Mouse (Mus musculus): ENCODE results near the gene Fam117b. TPM values are rescaled to one million over a fixed set of nuclear protein-coding genes. Genes with fewer than 3 reads are reported as not detected.
A peak's percentile ranks its signal among the peaks of the same experiment; 100 is the strongest.

Gene Fam117b
- polyA plus RNA-seq, 1 experiment from 2014 or later = 3.8 TPM

- H3K27ac ChIP-seq = no peak overlapping the region
- peaks cover 29% of the 10 kb centered on the region for H3K4me1 ChIP-seq (replicated peaks)
- peak overlapping the region; percentile 96 for H3K4me3 ChIP-seq
- ATAC-seq (replicated peaks; ENCODE audit: insufficient number of reproducible peaks, insufficient read depth, low FRiP score, low read depth) = no peak
- H3K9ac ChIP-seq = no peak overlapping the region
- no peaks in the 10 kb centered on the region for H3K36me3 ChIP-seq
- no peaks in the 10 kb centered on the region for H3K27me3 ChIP-seq
- WGBS = 49% methylated on average over 3 of the region's 3 CpGs
- H3K9me3 ChIP-seq (replicated peaks) = no peaks in the 10 kb centered on the region
- H3K4me2 ChIP-seq = peak overlapping the region; percentile 64
These were observed 2.0 kb downstream of the Fam117b start for GRCm38 (mm10) chr1:59914799-59915198.

- Histone ChIP-seq H3K36me3 (no peaks in the 10 kb centered on the region), H3K4me3 (no peak overlapping the region), H3K4me1 (replicated peaks) (peaks cover 29% of the 10 kb centered on the region), H3K27ac (peak overlapping the region; percentile 71), H3K4me2 (peak overlapping the region; percentile 41), H3K27me3 (no peaks in the 10 kb centered on the region), H3K9ac (no peak overlapping the region), H3K9me3 (replicated peaks) (no peaks in the 10 kb centered on the region)
- ATAC-seq (replicated peaks; ENCODE audit: insufficient number of reproducible peaks, insufficient read depth, low FRiP score, low read depth) = no peak
- WGBS = 57% methylated on average over 10 of the region's 10 CpGs
These were observed 3.2 kb downstream of the Fam117b start for GRCm38 (mm10) chr1:59915843-59916610.

GRCm38 (mm10) chr1:59917401-59917800, 4.6 kb downstream of the Fam117b start:
- WGBS = 76% methylated on average over 3 of the region's 3 CpGs
- H3K4me1 ChIP-seq (replicated peaks) = peaks cover 29% of the 10 kb centered on the region

GRCm38 (mm10) chr1:59918075-59918474, 5.3 kb downstream of the Fam117b start:
- no peak overlapping the region for H3K4me2 ChIP-seq
- no peaks in the 10 kb centered on the region for H3K9me3 ChIP-seq (replicated peaks)
- peaks cover 29% of the 10 kb centered on the region for H3K4me1 ChIP-seq (replicated peaks)
- ATAC-seq (replicated peaks; ENCODE audit: insufficient number of reproducible peaks, insufficient read depth, low FRiP score, low read depth) = no peak
- no peaks in the 10 kb centered on the region for H3K36me3 ChIP-seq
- no peaks in the 10 kb centered on the region for H3K27me3 ChIP-seq
- no peak overlapping the region for H3K9ac ChIP-seq
- H3K4me3 ChIP-seq = no peak overlapping the region
- no peak overlapping the region for H3K27ac ChIP-seq

More at GRCm38 (mm10) chr1:59917401-59917800, 4.6 kb downstream of the Fam117b start:
- Histone ChIP-seq H3K4me3 (no peak overlapping the region), H3K9ac (no peak overlapping the region), H3K27ac (no peak overlapping the region), H3K27me3 (no peaks in the 10 kb centered on the region), H3K36me3 (no peaks in the 10 kb centered on the region), H3K4me2 (no peak overlapping the region), H3K9me3 (replicated peaks) (no peaks in the 10 kb centered on the region)
- no peak for ATAC-seq (replicated peaks; ENCODE audit: insufficient number of reproducible peaks, insufficient read depth, low FRiP score, low read depth)

DNA sequence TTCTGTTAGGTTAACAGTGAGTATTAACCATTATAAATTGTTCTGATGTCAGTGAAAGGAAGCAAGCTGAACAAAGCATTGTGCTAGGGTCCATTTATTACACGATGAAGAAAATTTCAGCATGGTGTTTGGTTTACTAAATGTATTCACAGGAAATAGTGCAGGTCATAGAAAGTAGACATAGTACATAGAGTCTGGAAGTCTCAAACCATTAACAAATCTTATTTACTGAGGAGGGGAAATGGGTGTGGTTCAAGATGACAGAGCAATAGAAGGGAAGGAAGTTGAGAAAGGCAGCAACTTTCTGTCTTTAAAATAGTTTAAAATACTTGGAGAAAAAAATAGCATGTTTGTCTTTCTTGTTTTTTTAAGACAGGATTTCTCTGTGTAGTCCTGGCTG, 10.4 kb downstream of the Fam117b start:
- peak overlapping the region; percentile 16; the same call in 1 of the 2 replicates for H3K27ac ChIP-seq

GRCm38 (mm10) chr1:59923673-59924072, 10.9 kb downstream of the Fam117b start:
- Histone ChIP-seq H3K4me3 (no peak overlapping the region), H3K9ac (no peak overlapping the region), H3K4me1 (replicated peaks) (0 out of 2 replicates have a peak, but pooled peaks cover 4% of the 10 kb centered on the region), H3K27ac (no peak overlapping the region), H3K9me3 (replicated peaks) (no peaks in the 10 kb centered on the region), H3K36me3 (no peaks in the 10 kb centered on the region), H3K27me3 (no peaks in the 10 kb centered on the region), H3K4me2 (no peak overlapping the region)
- WGBS = 75% methylated on average over 1 of the region's 1 CpGs
- no peak for ATAC-seq (replicated peaks; ENCODE audit: insufficient number of reproducible peaks, insufficient read depth, low FRiP score, low read depth)

More for the DNA sequence above, 10.4 kb downstream of the Fam117b start:
- Histone ChIP-seq H3K9ac (no peak overlapping the region), H3K9me3 (replicated peaks) (no peaks in the 10 kb centered on the region), H3K4me1 (replicated peaks) (0 out of 2 replicates have a peak, but pooled peaks cover 4% of the 10 kb centered on the region), H3K4me3 (no peak overlapping the region), H3K4me2 (no peak overlapping the region), H3K27me3 (no peaks in the 10 kb centered on the region), H3K36me3 (no peaks in the 10 kb centered on the region)
- no peak for ATAC-seq (replicated peaks; ENCODE audit: insufficient number of reproducible peaks, insufficient read depth, low FRiP score, low read depth)
- WGBS = 69% methylated on average over 1 of the region's 1 CpGs

- H3K27me3 ChIP-seq = no peaks in the 10 kb centered on the region
- H3K4me3 ChIP-seq = no peak overlapping the region
- no peak overlapping the region for H3K9ac ChIP-seq
- 90% methylated on average over 2 of the region's 2 CpGs for WGBS
- no peaks in the 10 kb centered on the region for H3K36me3 ChIP-seq
- no peak overlapping the region for H3K27ac ChIP-seq
- no peak for ATAC-seq (replicated peaks; ENCODE audit: insufficient number of reproducible peaks, insufficient read depth, low FRiP score, low read depth)
- no peaks in the 10 kb centered on the region for H3K9me3 ChIP-seq (replicated peaks)
- no peak overlapping the region for H3K4me2 ChIP-seq
- H3K4me1 ChIP-seq (replicated peaks) = 0 out of 2 replicates have a peak, but pooled peaks cover 4% of the 10 kb centered on the region
These were observed 11.6 kb downstream of the Fam117b start for GRCm38 (mm10) chr1:59924411-59924810.

DNA sequence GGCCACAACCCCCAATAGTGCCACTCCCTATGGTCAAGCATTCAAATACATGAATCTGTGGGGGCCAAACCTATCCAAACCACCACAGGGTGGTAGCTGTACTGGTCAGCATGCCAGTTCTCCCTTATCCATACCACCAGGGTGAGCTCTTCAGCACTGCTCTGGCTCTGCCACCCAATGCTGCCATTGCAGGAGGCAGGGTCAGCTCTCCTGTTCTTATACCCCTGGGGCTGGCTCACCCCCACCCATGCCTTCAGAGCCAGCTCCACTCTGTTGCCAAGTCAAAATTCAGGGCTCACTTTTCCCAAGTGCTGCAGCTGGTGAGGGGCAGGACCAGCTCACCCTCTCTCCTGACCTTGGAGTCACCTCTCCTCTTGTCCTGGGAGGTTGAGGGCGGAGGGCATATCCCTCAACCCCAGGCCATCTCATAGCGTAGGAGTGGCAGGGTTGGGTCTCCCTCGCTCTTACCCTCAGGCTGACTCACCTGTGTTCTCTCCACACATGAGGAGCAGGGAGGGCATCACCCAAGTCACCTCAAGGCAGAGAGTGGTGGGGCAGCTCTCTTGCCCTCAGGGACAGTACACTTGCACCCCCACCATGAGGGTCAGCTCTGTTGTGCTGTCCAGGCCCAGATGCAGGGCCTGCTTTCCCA, 13.3 kb downstream of the Fam117b start:
- 0 out of 2 replicates have a peak, but pooled peaks cover 6% of the 10 kb centered on the region for H3K4me1 ChIP-seq (replicated peaks)
- no peak overlapping the region for H3K4me2 ChIP-seq
- H3K9me3 ChIP-seq (replicated peaks) = no peaks in the 10 kb centered on the region
- H3K27me3 ChIP-seq = no peaks in the 10 kb centered on the region
- no peak overlapping the region for H3K27ac ChIP-seq
- H3K4me3 ChIP-seq = no peak overlapping the region
- no peak overlapping the region for H3K9ac ChIP-seq
- WGBS = 94% methylated on average over 3 of the region's 3 CpGs
- no peak for ATAC-seq (replicated peaks; ENCODE audit: insufficient number of reproducible peaks, insufficient read depth, low FRiP score, low read depth)
- no peaks in the 10 kb centered on the region for H3K36me3 ChIP-seq

DNA sequence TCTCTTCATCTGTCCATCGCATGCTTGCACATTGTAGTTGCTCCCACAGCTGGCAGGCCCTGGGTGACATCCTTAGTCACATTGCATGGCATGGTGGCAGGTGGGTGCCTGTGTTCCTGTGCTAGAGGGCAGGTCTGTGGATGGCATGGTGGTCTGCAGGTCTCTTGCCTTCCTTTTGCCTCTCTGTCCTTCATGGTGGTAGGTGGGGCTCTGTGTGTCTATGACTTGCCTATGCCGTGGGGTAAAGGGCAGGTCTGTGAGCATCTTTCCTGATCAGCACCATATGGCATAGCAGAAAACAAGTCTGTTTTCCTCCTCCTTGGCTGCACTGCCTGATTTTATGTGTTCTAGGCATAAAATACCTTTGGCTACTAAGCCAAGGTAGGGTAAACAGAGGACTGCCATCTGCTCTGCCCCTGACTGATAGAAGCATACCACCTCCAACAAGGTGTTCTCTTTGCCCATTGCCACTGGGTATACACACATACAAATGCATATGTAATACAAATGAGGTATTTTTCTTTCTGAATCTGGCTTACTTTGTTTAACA, 14.4 kb downstream of the Fam117b start:
- ATAC-seq (replicated peaks; ENCODE audit: insufficient number of reproducible peaks, insufficient read depth, low FRiP score, low read depth) = no peak
- no peaks in the 10 kb centered on the region for H3K27me3 ChIP-seq
- H3K4me2 ChIP-seq = no peak overlapping the region
- WGBS = 84% methylated on average over 2 of the region's 2 CpGs
- H3K27ac ChIP-seq = no peak overlapping the region
- H3K9ac ChIP-seq = no peak overlapping the region
- H3K4me1 ChIP-seq (replicated peaks) = 0 out of 2 replicates have a peak, but pooled peaks cover 6% of the 10 kb centered on the region
- no peaks in the 10 kb centered on the region for H3K36me3 ChIP-seq
- no peak overlapping the region for H3K4me3 ChIP-seq
- no peaks in the 10 kb centered on the region for H3K9me3 ChIP-seq (replicated peaks)

- no peak overlapping the region for H3K4me3 ChIP-seq
- H3K9ac ChIP-seq = no peak overlapping the region
- H3K27me3 ChIP-seq = no peaks in the 10 kb centered on the region
- H3K4me2 ChIP-seq = no peak overlapping the region
- H3K27ac ChIP-seq = no peak overlapping the region
- no peak for ATAC-seq (replicated peaks; ENCODE audit: insufficient number of reproducible peaks, insufficient read depth, low FRiP score, low read depth)
- 0 out of 2 replicates have a peak, but pooled peaks cover 5% of the 10 kb centered on the region for H3K4me1 ChIP-seq (replicated peaks)
- H3K36me3 ChIP-seq = no peaks in the 10 kb centered on the region
- H3K9me3 ChIP-seq (replicated peaks) = no peaks in the 10 kb centered on the region
These were observed 18.1 kb downstream of the Fam117b start for GRCm38 (mm10) chr1:59930926-59931325.

DNA sequence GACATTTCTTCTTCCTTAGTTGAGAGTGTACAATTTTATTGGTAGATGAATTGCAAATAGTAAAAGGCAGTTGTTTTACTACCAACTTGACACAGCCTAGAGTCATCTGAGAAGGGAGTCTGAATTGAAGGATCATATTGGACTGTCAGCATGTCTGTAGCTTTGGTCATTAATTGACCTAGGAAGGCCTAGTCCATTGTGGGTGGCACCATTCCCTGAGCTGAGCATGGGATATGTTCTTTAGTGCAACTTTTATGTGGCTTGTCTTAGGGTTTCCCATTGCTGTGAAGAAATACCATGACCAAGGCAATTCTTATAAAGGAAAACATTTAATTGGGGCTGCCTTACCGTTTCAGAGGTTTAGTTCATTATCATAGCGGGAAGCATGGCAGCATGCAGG, 20.2 kb downstream of the Fam117b start:
- no peak for ATAC-seq (replicated peaks; ENCODE audit: insufficient number of reproducible peaks, insufficient read depth, low FRiP score, low read depth)
- Histone ChIP-seq H3K27me3 (no peaks in the 10 kb centered on the region), H3K4me3 (no peak overlapping the region), H3K4me1 (replicated peaks) (0 out of 2 replicates have a peak, but pooled peaks cover 2% of the 10 kb centered on the region), H3K27ac (no peak overlapping the region), H3K9me3 (replicated peaks) (no peaks in the 10 kb centered on the region), H3K4me2 (no peak overlapping the region), H3K36me3 (no peaks in the 10 kb centered on the region), H3K9ac (no peak overlapping the region)
- WGBS = 93% methylated on average over 2 of the region's 2 CpGs
